Mouse (Mus musculus): ENCODE measurements around the gene Pnpla5.
A peak's percentile ranks its signal among the peaks of the same experiment; 100 is the strongest.

DNA sequence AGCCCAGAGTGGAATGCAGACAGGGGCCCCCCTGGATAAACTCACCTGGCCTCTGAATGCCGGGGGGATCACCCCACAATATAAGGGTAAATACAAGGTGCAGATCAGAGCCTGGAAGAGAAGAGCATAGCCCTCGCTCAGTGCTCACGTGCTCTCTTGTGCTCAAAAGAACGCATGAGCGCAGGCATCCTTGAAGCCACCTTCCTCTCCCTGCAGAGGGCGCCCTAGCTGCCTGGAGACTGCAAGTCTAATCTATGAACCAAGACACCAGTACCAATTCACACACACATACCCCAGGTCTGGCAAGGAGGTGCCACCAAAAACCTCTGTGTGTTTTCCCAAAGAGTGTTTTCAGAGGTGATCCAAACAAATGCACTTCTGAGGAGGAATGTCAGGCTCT is 2.4 kb downstream of the Pnpla5 start:
- TF ChIP-seq CTCF (IDR thresholded peaks at IDR 0.05; ENCODE audit: low read depth, low read length) (peak; percentile 39), POLR2A (IDR thresholded peaks at IDR 0.05; ENCODE audit: borderline replicate concordance, low read depth, low read length) (no peak)

All from bone marrow macrophage, adult 2 months (primary cell).